Mouse (Mus musculus): ENCODE measurements around the gene Dnajb7. TPM values are rescaled to one million over a fixed set of nuclear protein-coding genes. Genes with fewer than 3 reads are reported as not detected.
"Not testable (repeated sequence)": the region's sequence is repeated elsewhere in the genome, so short reads cannot be mapped to it uniquely, and the experiment has no call there.

Gene Dnajb7
- 1.3 and 1.9 TPM in 2 replicates for polyA plus RNA-seq (2015; fragmentation: Nextera tagmentation; extraction: Ambion mirVana)

GRCm38 (mm10) chr15:81408199-81408598 lies at the start of gene Dnajb7:
TSS of gene Dnajb7 (minus strand) at chr15:81408299.
- H3K27ac ChIP-seq (replicated peaks): no peak within 1 kb of the TSS
- H3K4me1 ChIP-seq (replicated peaks): no peaks in the 10 kb centered on the region
- H3K9me3 ChIP-seq: no peaks in the 10 kb centered on the region
- WGBS: 91% methylated on average over 1 of the region's 1 CpGs
- H3K27me3 ChIP-seq: no peaks in the 10 kb centered on the region
- no peak for ATAC-seq (ENCODE audit: low FRiP score, low read depth)
- H3K4me3 ChIP-seq: no peak within 1 kb of the TSS
- no peak within 1 kb of the TSS for H3K9ac ChIP-seq
- no peaks in the 10 kb centered on the region for H3K36me3 ChIP-seq
- no peak within 1 kb of the TSS for H3K4me2 ChIP-seq

GRCm38 (mm10) chr15:81448463-81448862 lies 40.4 kb upstream of the Dnajb7 start:
- Histone ChIP-seq H3K36me3 (peaks cover 7% of the 10 kb centered on the region; the same call in 1 of the 2 replicates), H3K4me2 (no peak overlapping the region), H3K27ac (replicated peaks) (0 out of 2 replicates have a peak overlapping the region, but pooled peaks have one; percentile 42), H3K4me1 (replicated peaks) (no peaks in the 10 kb centered on the region), H3K27me3 (no peaks in the 10 kb centered on the region), H3K9me3 (no peaks in the 10 kb centered on the region), H3K4me3 (no peak overlapping the region), H3K9ac (no peak overlapping the region)
- ATAC-seq (ENCODE audit: low FRiP score, low read depth): no peak
- 61% methylated on average over 3 of the region's 3 CpGs for WGBS

- Histone ChIP-seq H3K27ac (replicated peaks) (no peak overlapping the region), H3K9ac (no peak overlapping the region), H3K4me2 (no peak overlapping the region)
Observed at GRCm38 (mm10) chr15:81439236-81439635, 31.1 kb upstream of the Dnajb7 start.

GRCm38 (mm10) chr15:81438345-81438744 lies 30.2 kb upstream of the Dnajb7 start:
- no peak for ATAC-seq (ENCODE audit: low FRiP score, low read depth)
- no peaks in the 10 kb centered on the region for H3K4me1 ChIP-seq (replicated peaks)
- H3K4me2 ChIP-seq: no peak overlapping the region
- H3K27me3 ChIP-seq: no peaks in the 10 kb centered on the region
- WGBS: 97% methylated on average over 1 of the region's 1 CpGs
- H3K4me3 ChIP-seq: no peak overlapping the region
- H3K9ac ChIP-seq: no peak overlapping the region
- H3K36me3 ChIP-seq: 0 out of 2 replicates have a peak, but pooled peaks cover 6% of the 10 kb centered on the region
- H3K27ac ChIP-seq (replicated peaks): no peak overlapping the region
- H3K9me3 ChIP-seq: no peaks in the 10 kb centered on the region

More at GRCm38 (mm10) chr15:81439236-81439635, 31.1 kb upstream of the Dnajb7 start:
- no peaks in the 10 kb centered on the region for H3K4me1 ChIP-seq (replicated peaks)
- H3K4me3 ChIP-seq: no peak overlapping the region
- H3K27me3 ChIP-seq: no peaks in the 10 kb centered on the region
- H3K36me3 ChIP-seq: 0 out of 2 replicates have a peak, but pooled peaks cover 6% of the 10 kb centered on the region
- ATAC-seq (ENCODE audit: low FRiP score, low read depth): no peak
- H3K9me3 ChIP-seq: no peaks in the 10 kb centered on the region

- 89% methylated on average over 1 of the region's 1 CpGs for WGBS
- H3K9me3 ChIP-seq: no peaks in the 10 kb centered on the region
- H3K36me3 ChIP-seq: peaks cover 21% of the 10 kb centered on the region
- H3K4me1 ChIP-seq (replicated peaks): no peaks in the 10 kb centered on the region
- no peaks in the 10 kb centered on the region for H3K27me3 ChIP-seq
- H3K4me3 ChIP-seq: no peak overlapping the region
- H3K4me2 ChIP-seq: no peak overlapping the region
- H3K9ac ChIP-seq: no peak overlapping the region
- no peak overlapping the region for H3K27ac ChIP-seq (replicated peaks)
- no peak for ATAC-seq (ENCODE audit: low FRiP score, low read depth)
Observed at GRCm38 (mm10) chr15:81431195-81431594, 23.1 kb upstream of the Dnajb7 start.

GRCm38 (mm10) chr15:81427947-81428346 lies 19.8 kb upstream of the Dnajb7 start:
- H3K36me3 ChIP-seq: peaks cover 21% of the 10 kb centered on the region
- ATAC-seq (ENCODE audit: low FRiP score, low read depth): no peak
- H3K27me3 ChIP-seq: no peaks in the 10 kb centered on the region
- H3K4me3 ChIP-seq: no peak overlapping the region
- no peak overlapping the region for H3K9ac ChIP-seq
- 87% methylated on average over 2 of the region's 2 CpGs for WGBS
- H3K27ac ChIP-seq (replicated peaks): no peak overlapping the region
- no peak overlapping the region for H3K4me2 ChIP-seq
- H3K4me1 ChIP-seq (replicated peaks): no peaks in the 10 kb centered on the region
- H3K9me3 ChIP-seq: no peaks in the 10 kb centered on the region

- Histone ChIP-seq H3K36me3 (peaks cover 7% of the 10 kb centered on the region), H3K27ac (replicated peaks) (no peak overlapping the region), H3K27me3 (no peaks in the 10 kb centered on the region), H3K9me3 (no peaks in the 10 kb centered on the region), H3K4me3 (no peak overlapping the region), H3K4me1 (replicated peaks) (no peaks in the 10 kb centered on the region), H3K9ac (no peak overlapping the region), H3K4me2 (no peak overlapping the region)
- ATAC-seq (ENCODE audit: low FRiP score, low read depth): no peak
- 85% methylated on average over 3 of the region's 3 CpGs for WGBS
Observed at GRCm38 (mm10) chr15:81425311-81425710, 17.2 kb upstream of the Dnajb7 start.

- Histone ChIP-seq H3K9ac (no peak overlapping the region), H3K4me1 (replicated peaks) (no peaks in the 10 kb centered on the region), H3K27ac (replicated peaks) (no peak overlapping the region), H3K27me3 (no peaks in the 10 kb centered on the region), H3K9me3 (no peaks in the 10 kb centered on the region), H3K4me3 (no peak overlapping the region), H3K36me3 (no peaks in the 10 kb centered on the region; the same call in 1 of the 2 replicates), H3K4me2 (no peak overlapping the region)
- 88% methylated on average over 7 of the region's 7 CpGs for WGBS
- ATAC-seq (ENCODE audit: low FRiP score, low read depth): no peak
Observed at GRCm38 (mm10) chr15:81422156-81422681, 14.1 kb upstream of the Dnajb7 start.

GRCm38 (mm10) chr15:81421454-81421853 lies 13.4 kb upstream of the Dnajb7 start:
- no peak overlapping the region for H3K4me2 ChIP-seq
- H3K4me1 ChIP-seq (replicated peaks): no peaks in the 10 kb centered on the region
- H3K27ac ChIP-seq (replicated peaks): no peak overlapping the region
- H3K9me3 ChIP-seq: no peaks in the 10 kb centered on the region
- ATAC-seq (ENCODE audit: low FRiP score, low read depth): no peak
- H3K36me3 ChIP-seq: peaks cover under 1% of the 10 kb centered on the region; the same call in 1 of the 2 replicates
- no peaks in the 10 kb centered on the region for H3K27me3 ChIP-seq
- no peak overlapping the region for H3K4me3 ChIP-seq
- no peak overlapping the region for H3K9ac ChIP-seq
- WGBS: 69% methylated on average over 1 of the region's 1 CpGs

GRCm38 (mm10) chr15:81418065-81418464 lies 10.0 kb upstream of the Dnajb7 start:
- Histone ChIP-seq H3K9me3 (no peaks in the 10 kb centered on the region), H3K4me3 (no peak overlapping the region), H3K4me1 (replicated peaks) (no peaks in the 10 kb centered on the region), H3K27me3 (no peaks in the 10 kb centered on the region), H3K9ac (no peak overlapping the region), H3K36me3 (peaks cover 5% of the 10 kb centered on the region; the same call in 1 of the 2 replicates), H3K27ac (replicated peaks) (no peak overlapping the region), H3K4me2 (no peak overlapping the region)
- 97% methylated on average over 4 of the region's 4 CpGs for WGBS
- ATAC-seq (ENCODE audit: low FRiP score, low read depth): no peak

GRCm38 (mm10) chr15:81416763-81417310 lies 8.7 kb upstream of the Dnajb7 start:
- H3K9me3 ChIP-seq; ATAC-seq (ENCODE audit: low FRiP score, low read depth); H3K36me3 ChIP-seq; H3K9ac ChIP-seq; H3K4me1 ChIP-seq (replicated peaks); H3K27me3 ChIP-seq; H3K27ac ChIP-seq (replicated peaks): not testable (repeated sequence)
- Histone ChIP-seq H3K4me2 (peak overlapping the region; percentile 49), H3K4me3 (peak overlapping the region; percentile 23)
- WGBS: 10% methylated on average over 22 of the region's 22 CpGs

- ATAC-seq (ENCODE audit: low FRiP score, low read depth): no peak
- peaks cover 12% of the 10 kb centered on the region for H3K4me1 ChIP-seq (replicated peaks)
- H3K4me3 ChIP-seq: no peak overlapping the region
- 83% methylated on average over 3 of the region's 3 CpGs for WGBS
- no peaks in the 10 kb centered on the region for H3K27me3 ChIP-seq
- H3K9ac ChIP-seq: no peak overlapping the region
- H3K27ac ChIP-seq (replicated peaks): no peak overlapping the region
- no peak overlapping the region for H3K4me2 ChIP-seq
- H3K36me3 ChIP-seq: no peaks in the 10 kb centered on the region
- no peaks in the 10 kb centered on the region for H3K9me3 ChIP-seq
Observed at GRCm38 (mm10) chr15:81405008-81405407, 3.1 kb downstream of the Dnajb7 start.
